Mouse (Mus musculus) stomach, postnatal 0 days (tissue): ENCODE data around the gene Rrh. TPM values are rescaled to one million over a fixed set of nuclear protein-coding genes. Genes with fewer than 3 reads are reported as not detected.
A peak's percentile ranks its signal among the peaks of the same experiment; 100 is the strongest.

Source experiments
- ATAC-seq: fragments of 200-750 bp; cut with Nextera tagmentation; 2 replicates; pipeline ENCODE4 v1.8.0; 2017; ENCODE audit not compliant: low FRiP score, low TSS enrichment
- DNase-seq: peaks from one replicate; pipeline ENCODE4 v3.0.0-alpha.2; 2016; ENCODE audit warnings: low spot score
- H3K27ac ChIP-seq: fragments of 300-500 bp; sonication (generic); replicated peaks from 2 replicates; pipeline ENCODE4 v1.5.1; 2014; ENCODE audit warnings: mild to moderate bottlenecking, control low read depth
- H3K27me3 ChIP-seq: fragments of 300-500 bp; sonication (generic); 2 replicates; pipeline ENCODE4 v1.6.1; 2014; ENCODE audit warnings: low read length; ENCODE audit not compliant: control insufficient read depth, insufficient read depth
- H3K36me3 ChIP-seq: fragments of 300-500 bp; sonication (generic); 2 replicates; pipeline ENCODE4 v1.6.1; 2014; ENCODE audit warnings: low read length, mixed read lengths; ENCODE audit not compliant: control insufficient read depth, insufficient read depth
- H3K4me1 ChIP-seq: fragments of 300-500 bp; sonication (generic); replicated peaks from 2 replicates; pipeline ENCODE4 v1.6.1; 2014; ENCODE audit warnings: antibody characterized with exemption; ENCODE audit not compliant: control insufficient read depth, insufficient read depth
- H3K4me2 ChIP-seq: fragments of 300-500 bp; sonication (generic); replicated peaks from 2 replicates; pipeline ENCODE4 v1.6.1; 2014; ENCODE audit warnings: low read depth, mild to moderate bottlenecking, control low read depth, moderate library complexity
- H3K4me3 ChIP-seq: fragments of 300-500 bp; sonication (generic); 2 replicates; pipeline ENCODE4 v1.5.1; 2014; ENCODE audit warnings: low read depth, low read length, control low read depth
- H3K9ac ChIP-seq: fragments of 300-500 bp; sonication (generic); 2 replicates; pipeline ENCODE4 v1.6.1; 2014; ENCODE audit warnings: mild to moderate bottlenecking, low read length, control low read depth, mixed read lengths
- H3K9me3 ChIP-seq: fragments of 300-500 bp; sonication (generic); 2 replicates; pipeline ENCODE4 v1.6.1; 2016; ENCODE audit warnings: low read length; ENCODE audit not compliant: control insufficient read depth
- CTCF ChIP-seq: IDR thresholded peaks from 2 replicates; pipeline ENCODE4 v1.5.1; 2016; ENCODE audit warnings: antibody characterized with exemption, low read depth, mild to moderate bottlenecking, moderate library complexity
- EP300 ChIP-seq: optimal IDR thresholded peaks from 2 replicates; pipeline ENCODE3; 2016; ENCODE audit warnings: antibody characterized with exemption
- WGBS: fragments of 180-500 bp; shearing (Covaris S2); extraction: QIAGEN DNeasy Blood & Tissue Kit; methylation state at CpG from one replicate; pipeline ENCODE4 v1.1.7; 2014; 5-methylcytosine and 5-hydroxymethylcytosine counted together
- polyA plus RNA-seq: library from polyadenylated mRNA; unstranded; fragments of >200 nt; fragmentation: Nextera tagmentation; extraction: Ambion mirVana; gene quantifications from 2 replicates; pipeline ENCODE4 v1.2.1, GENCODE M21; 2015

The Rrh gene
- 0.05 TPM in 1 of 2 replicates, not detected in the other for polyA plus RNA-seq

- Histone ChIP-seq H3K9me3 (no peaks in the 10 kb centered on the region), H3K36me3 (peaks cover 5% of the 10 kb centered on the region; the same call in 1 of the 2 replicates), H3K27me3 (no peaks in the 10 kb centered on the region), H3K9ac (no peak within 1 kb of the TSS), H3K27ac (no peak within 1 kb of the TSS), H3K4me3 (no peak within 1 kb of the TSS), H3K4me1 (no peaks in the 10 kb centered on the region), H3K4me2 (no peak within 1 kb of the TSS)
- ATAC-seq = no peak
- TF ChIP-seq EP300 (no peak), CTCF (no peak)
- DNase-seq = no peak
- 90% methylated on average over 11 of the region's 11 CpGs for WGBS
Measured at GRCm38 (mm10) chr3:129822206-129822775, at the start of gene Rrh. Rrh (minus strand) TSS chr3:129822587.

GRCm38 (mm10) chr3:129863698-129864097, 41.3 kb upstream of the Rrh start:
- TF ChIP-seq EP300 = no peak
- peak; percentile 82 for TF ChIP-seq CTCF
- DNase-seq = peak; percentile 74
- WGBS = 52% methylated on average over 14 of the region's 14 CpGs
- Histone ChIP-seq H3K4me3 (no peak overlapping the region), H3K9me3 (no peaks in the 10 kb centered on the region), H3K9ac (no peak overlapping the region), H3K27me3 (no peaks in the 10 kb centered on the region), H3K4me1 (no peaks in the 10 kb centered on the region), H3K27ac (no peak overlapping the region), H3K4me2 (no peak overlapping the region), H3K36me3 (no peaks in the 10 kb centered on the region)
- 0 out of 2 replicates have a peak, but pooled peaks have one; percentile 59 for ATAC-seq

- H3K27me3 ChIP-seq = no peaks in the 10 kb centered on the region
- H3K4me3 ChIP-seq = no peak overlapping the region
- no peak overlapping the region for H3K4me2 ChIP-seq
- DNase-seq (no peak), ATAC-seq (no peak)
- 68% methylated on average over 2 of the region's 2 CpGs for WGBS
- H3K27ac ChIP-seq = no peak overlapping the region
- TF ChIP-seq EP300 (no peak), CTCF (no peak)
- no peaks in the 10 kb centered on the region for H3K36me3 ChIP-seq
- no peaks in the 10 kb centered on the region for H3K9me3 ChIP-seq
- H3K9ac ChIP-seq = no peak overlapping the region
- H3K4me1 ChIP-seq = no peaks in the 10 kb centered on the region
Measured at GRCm38 (mm10) chr3:129862592-129862991, 40.2 kb upstream of the Rrh start.

GRCm38 (mm10) chr3:129846846-129847245, 24.5 kb upstream of the Rrh start:
- ATAC-seq = no peak
- no peak overlapping the region for H3K4me2 ChIP-seq
- H3K36me3 ChIP-seq = no peaks in the 10 kb centered on the region

GRCm38 (mm10) chr3:129845868-129846267, 23.5 kb upstream of the Rrh start:
- Histone ChIP-seq H3K4me2 (no peak overlapping the region), H3K4me1 (no peaks in the 10 kb centered on the region), H3K9me3 (no peaks in the 10 kb centered on the region), H3K4me3 (no peak overlapping the region), H3K9ac (no peak overlapping the region), H3K27ac (no peak overlapping the region), H3K36me3 (no peaks in the 10 kb centered on the region), H3K27me3 (no peaks in the 10 kb centered on the region)
- 62% methylated on average over 2 of the region's 2 CpGs for WGBS
- TF ChIP-seq EP300 = no peak
- no peak for TF ChIP-seq CTCF
- ATAC-seq = no peak
- no peak for DNase-seq

More at GRCm38 (mm10) chr3:129846846-129847245, 24.5 kb upstream of the Rrh start:
- 74% methylated on average over 7 of the region's 7 CpGs for WGBS
- Histone ChIP-seq H3K9me3 (no peaks in the 10 kb centered on the region), H3K9ac (no peak overlapping the region), H3K4me1 (no peaks in the 10 kb centered on the region), H3K4me3 (no peak overlapping the region), H3K27ac (no peak overlapping the region), H3K27me3 (no peaks in the 10 kb centered on the region)
- TF ChIP-seq CTCF (no peak), EP300 (no peak)
- DNase-seq = no peak

- peak; percentile 28 for DNase-seq
- Histone ChIP-seq H3K9me3 (no peaks in the 10 kb centered on the region), H3K27ac (no peak overlapping the region), H3K4me3 (no peak overlapping the region), H3K36me3 (no peaks in the 10 kb centered on the region), H3K4me2 (peak overlapping the region; percentile 20; the same call in 1 of the 2 replicates), H3K9ac (no peak overlapping the region), H3K27me3 (no peaks in the 10 kb centered on the region), H3K4me1 (no peaks in the 10 kb centered on the region)
- TF ChIP-seq CTCF (no peak), EP300 (no peak)
- 34% methylated on average over 7 of the region's 7 CpGs for WGBS
- no peak for ATAC-seq
Measured at GRCm38 (mm10) chr3:129838017-129838416, 15.6 kb upstream of the Rrh start.
